Mouse (Mus musculus) neural tube, embryonic 11.5 days (tissue): ENCODE data around the gene Ank2. TPM values are rescaled to one million over a fixed set of nuclear protein-coding genes. Genes with fewer than 3 reads are reported as not detected.
A peak's percentile ranks its signal among the peaks of the same experiment; 100 is the strongest.

ENCODE experiments used
- ATAC-seq: fragments of 200-750 bp; cut with Nextera tagmentation; 2 replicates; pipeline ENCODE4 v1.8.0; 2017; ENCODE audit warnings: moderate number of reproducible peaks, mild to moderate bottlenecking, moderate TSS enrichment, moderate library complexity; ENCODE audit not compliant: insufficient read depth, low FRiP score, low TSS enrichment
- DNase-seq: peaks from one replicate; pipeline ENCODE4 v3.0.0-alpha.2; 2015; ENCODE audit warnings: low spot score
- H3K27ac ChIP-seq: fragments of 300-500 bp; sonication (generic); 2 replicates; pipeline ENCODE4 v1.5.1; 2014; ENCODE audit warnings: low read depth, mild to moderate bottlenecking, low read length
- H3K27me3 ChIP-seq: fragments of 300-500 bp; sonication (generic); 2 replicates; pipeline ENCODE4 v1.6.1; 2014; ENCODE audit warnings: mild to moderate bottlenecking, low read length, mixed read lengths; ENCODE audit not compliant: control insufficient read depth, insufficient read depth
- H3K36me3 ChIP-seq: fragments of 300-500 bp; sonication (generic); 2 replicates; pipeline ENCODE4 v1.6.1; 2014; ENCODE audit warnings: mild to moderate bottlenecking, low read length, moderate library complexity, mixed read lengths; ENCODE audit not compliant: control insufficient read depth, insufficient read depth
- H3K4me1 ChIP-seq: fragments of 300-500 bp; sonication (generic); 2 replicates; pipeline ENCODE4 v1.6.1; 2014; ENCODE audit warnings: low read length, mixed read lengths; ENCODE audit not compliant: control insufficient read depth, insufficient read depth
- H3K4me2 ChIP-seq: fragments of 300-500 bp; sonication (generic); 2 replicates; pipeline ENCODE4 v1.6.1; 2014; ENCODE audit warnings: low read depth, mild to moderate bottlenecking, moderate library complexity
- H3K4me3 ChIP-seq: fragments of 300-500 bp; sonication (generic); 2 replicates; pipeline ENCODE4 v1.5.1; 2014; ENCODE audit warnings: low read depth, low read length
- H3K9ac ChIP-seq: fragments of 300-500 bp; sonication (generic); 2 replicates; pipeline ENCODE4 v1.6.1; 2014; ENCODE audit warnings: mild to moderate bottlenecking, low read length
- H3K9me3 ChIP-seq: fragments of 300-500 bp; sonication (generic); 2 replicates; pipeline ENCODE4 v1.6.1; 2016; ENCODE audit warnings: low read length; ENCODE audit not compliant: control insufficient read depth
- WGBS: fragments of 180-500 bp; shearing (Covaris S2); extraction: QIAGEN DNeasy Blood & Tissue Kit; methylation state at CpG from one replicate; pipeline ENCODE4 v1.1.7; 2014; 5-methylcytosine and 5-hydroxymethylcytosine counted together
- polyA plus RNA-seq: library from polyadenylated mRNA; unstranded; fragments of >200 nt; fragmentation: Nextera tagmentation; extraction: Ambion mirVana; gene quantifications from 2 replicates; pipeline ENCODE4 v1.2.1, GENCODE M21; 2014

Gene Ank2
- polyA plus RNA-seq, 1 experiment from 2014 or later = 64.8 TPM

- Histone ChIP-seq H3K27me3 (no peaks in the 10 kb centered on the region), H3K4me3 (no peak overlapping the region), H3K36me3 (no peaks in the 10 kb centered on the region; the same call in 1 of the 2 replicates), H3K4me2 (no peak overlapping the region), H3K9ac (no peak overlapping the region), H3K4me1 (no peaks in the 10 kb centered on the region), H3K9me3 (no peaks in the 10 kb centered on the region), H3K27ac (no peak overlapping the region)
- ATAC-seq (peak; percentile 71; the same call in 1 of the 2 replicates), DNase-seq (peak; percentile 44)
- WGBS = 48% methylated on average over 8 of the region's 8 CpGs
Measured at GRCm38 (mm10) chr3:127012525-127012924, 486.6 kb downstream of the Ank2 start.

DNA sequence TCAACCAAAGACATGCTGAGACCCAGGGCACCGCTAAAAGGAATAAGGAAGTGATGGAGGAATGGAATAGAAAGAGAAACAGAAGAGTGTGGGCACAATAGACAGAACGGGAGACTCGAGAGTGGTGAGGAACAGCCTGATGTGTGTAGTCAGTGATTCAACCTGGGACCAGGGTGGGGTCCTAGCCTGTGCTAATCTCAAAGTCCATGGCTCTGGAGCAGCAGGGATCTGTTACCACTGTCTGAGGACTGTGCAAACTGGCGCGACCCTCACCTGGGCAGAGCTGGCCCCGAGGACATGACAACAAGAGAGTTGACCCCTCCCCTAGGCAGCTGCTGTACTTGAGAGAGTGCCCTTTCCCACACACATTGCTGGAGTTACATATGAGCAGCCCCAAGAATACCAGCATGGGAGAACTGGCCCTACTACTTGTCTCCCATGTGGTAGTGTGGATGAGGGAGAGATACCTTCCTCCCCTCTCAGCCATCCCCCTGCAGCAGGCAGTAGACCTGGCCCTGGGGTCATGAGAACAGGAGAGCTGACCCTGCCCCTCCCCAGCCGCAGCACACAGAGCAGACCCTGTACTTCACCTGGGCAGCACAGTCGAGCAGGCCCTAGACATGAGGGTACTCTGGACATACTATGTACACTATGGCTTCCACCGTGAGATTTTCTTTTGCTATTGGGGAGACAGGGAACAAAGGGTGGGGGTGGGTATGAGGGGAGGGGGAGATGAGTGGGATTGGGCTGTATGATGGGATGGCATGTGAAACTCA is 493.1 kb downstream of the Ank2 start:
- WGBS = 91% methylated on average over 9 of the region's 9 CpGs
- H3K27me3 ChIP-seq = no peaks in the 10 kb centered on the region
- H3K9ac ChIP-seq = no peak overlapping the region
- DNase-seq = no peak
- no peak overlapping the region for H3K27ac ChIP-seq
- ATAC-seq = 0 out of 2 replicates have a peak, but pooled peaks have one; percentile 25
- H3K36me3 ChIP-seq = no peaks in the 10 kb centered on the region
- H3K9me3 ChIP-seq = no peaks in the 10 kb centered on the region
- H3K4me2 ChIP-seq = no peak overlapping the region
- H3K4me3 ChIP-seq = no peak overlapping the region
- H3K4me1 ChIP-seq = no peaks in the 10 kb centered on the region

GRCm38 (mm10) chr3:127004860-127005633 is 494.1 kb downstream of the Ank2 start:
- Histone ChIP-seq H3K4me3 (no peak overlapping the region), H3K27me3 (no peaks in the 10 kb centered on the region), H3K9ac (no peak overlapping the region), H3K27ac (no peak overlapping the region), H3K4me1 (no peaks in the 10 kb centered on the region), H3K36me3 (no peaks in the 10 kb centered on the region), H3K4me2 (no peak overlapping the region), H3K9me3 (no peaks in the 10 kb centered on the region)
- ATAC-seq (no peak), DNase-seq (no peak)
- WGBS = 79% methylated on average over 9 of the region's 9 CpGs

DNA sequence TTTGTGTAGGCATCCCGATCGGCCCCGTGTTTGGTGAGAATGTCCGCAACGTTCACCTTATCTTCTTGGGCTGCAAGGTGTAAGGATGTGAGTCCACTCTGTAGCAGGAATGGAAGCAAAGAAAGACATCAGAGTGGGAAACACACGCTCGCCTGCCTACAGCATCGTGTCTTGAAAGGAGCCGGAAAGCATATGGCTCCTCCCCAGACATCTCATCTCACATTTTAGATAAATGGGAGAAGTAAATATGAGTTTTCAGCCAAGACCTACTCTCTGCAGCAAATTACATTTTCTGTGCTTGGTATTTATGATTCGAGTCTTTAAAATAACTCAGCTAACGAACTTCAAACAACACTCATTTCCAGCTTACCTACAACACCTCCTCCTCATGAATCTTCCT is 495.2 kb downstream of the Ank2 start:
- 96% methylated on average over 11 of the region's 11 CpGs for WGBS
- no peak overlapping the region for H3K4me2 ChIP-seq

DNA sequence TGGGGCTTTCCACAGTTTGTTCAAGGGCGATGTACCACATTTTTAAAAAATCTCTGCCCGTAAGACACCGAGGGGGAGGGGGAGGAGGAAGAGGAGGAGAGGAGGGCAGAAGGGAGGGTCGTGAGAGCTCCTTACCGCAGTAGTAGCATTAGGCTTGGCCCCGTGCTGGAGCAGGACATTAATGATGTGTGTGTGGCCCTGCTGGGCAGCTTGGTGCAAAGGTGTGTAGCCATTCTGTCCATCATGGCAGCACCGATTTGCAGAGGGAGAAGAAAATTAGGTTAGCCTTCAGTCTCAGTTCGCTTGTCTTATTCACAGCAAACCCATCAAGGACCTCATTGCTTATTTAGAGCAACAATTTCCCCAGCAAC is 500.4 kb downstream of the Ank2 start:
- Histone ChIP-seq H3K27ac (peak overlapping the region; percentile 83), H3K4me3 (peak overlapping the region; percentile 19), H3K36me3 (no peaks in the 10 kb centered on the region), H3K4me2 (peak overlapping the region; percentile 47), H3K9me3 (no peaks in the 10 kb centered on the region), H3K27me3 (no peaks in the 10 kb centered on the region), H3K9ac (no peak overlapping the region), H3K4me1 (peaks cover 19% of the 10 kb centered on the region)
- 4% methylated on average over 8 of the region's 8 CpGs for whole genome bisulfite sequencing
- DNase-seq = no peak
- ATAC-seq = no peak

More for the DNA sequence above, 495.2 kb downstream of the Ank2 start:
- ATAC-seq = no peak
- Histone ChIP-seq H3K9me3 (no peaks in the 10 kb centered on the region), H3K4me3 (no peak overlapping the region), H3K9ac (no peak overlapping the region), H3K27ac (no peak overlapping the region), H3K27me3 (no peaks in the 10 kb centered on the region), H3K4me1 (peaks cover 4% of the 10 kb centered on the region; the same call in 1 of the 2 replicates), H3K36me3 (no peaks in the 10 kb centered on the region)
- no peak for DNase-seq

DNA sequence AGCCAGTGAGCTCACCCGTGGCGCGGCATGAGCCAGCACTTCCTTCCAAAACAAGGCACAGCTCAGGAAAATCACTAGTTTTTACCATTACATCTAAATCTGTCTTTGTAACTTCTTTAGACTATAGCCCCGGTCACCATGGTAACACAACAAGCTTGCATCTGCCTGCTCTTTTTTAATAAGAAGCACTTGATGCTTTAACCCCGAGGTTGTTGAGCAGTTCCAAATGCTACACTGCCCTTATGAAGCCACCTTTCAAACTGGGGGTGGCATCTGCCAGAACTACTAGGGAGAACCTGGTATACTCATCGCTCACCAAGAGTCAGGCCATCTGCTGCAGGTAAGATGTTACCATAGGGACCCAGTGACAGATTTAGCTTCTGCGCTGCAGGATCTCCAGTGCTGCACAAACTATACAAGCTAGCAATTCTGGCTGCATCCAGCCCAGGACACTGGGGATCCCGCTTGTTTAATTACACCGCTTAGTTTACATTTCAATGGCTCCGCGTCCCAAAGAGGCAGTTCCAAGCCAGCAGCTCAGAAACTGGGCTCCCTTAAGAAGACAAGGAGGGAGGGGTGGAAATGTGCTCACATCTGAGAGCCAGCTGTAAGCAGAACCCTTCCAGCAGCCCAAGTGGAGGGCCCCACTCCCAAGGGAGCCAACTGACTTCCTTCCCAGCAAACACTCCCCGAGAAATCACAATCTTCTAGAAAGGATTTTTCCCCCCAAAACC is 501.0 kb downstream of the Ank2 start:
- H3K4me3 ChIP-seq = peak overlapping the region; percentile 19
- peak overlapping the region; percentile 47 for H3K4me2 ChIP-seq
- peak; percentile 72 for ATAC-seq
- peaks cover 19% of the 10 kb centered on the region for H3K4me1 ChIP-seq
- peak overlapping the region; percentile 27 for H3K9ac ChIP-seq
- H3K36me3 ChIP-seq = no peaks in the 10 kb centered on the region
- DNase-seq = peak; percentile 71
- H3K27ac ChIP-seq = peak overlapping the region; percentile 83
- 3% methylated on average over 12 of the region's 12 CpGs for WGBS
- H3K9me3 ChIP-seq = no peaks in the 10 kb centered on the region
- no peaks in the 10 kb centered on the region for H3K27me3 ChIP-seq

- Histone ChIP-seq H3K4me2 (peak overlapping the region; percentile 47), H3K9ac (peak overlapping the region; percentile 27), H3K27me3 (no peaks in the 10 kb centered on the region), H3K36me3 (no peaks in the 10 kb centered on the region), H3K4me3 (peak overlapping the region; percentile 19), H3K9me3 (no peaks in the 10 kb centered on the region), H3K4me1 (peaks cover 19% of the 10 kb centered on the region), H3K27ac (peak overlapping the region; percentile 83)
- DNase-seq (peak; percentile 51), ATAC-seq (peak; percentile 48)
- WGBS = 4% methylated on average over 17 of the region's 17 CpGs
Measured at GRCm38 (mm10) chr3:126997391-126998007, 501.7 kb downstream of the Ank2 start.

DNA sequence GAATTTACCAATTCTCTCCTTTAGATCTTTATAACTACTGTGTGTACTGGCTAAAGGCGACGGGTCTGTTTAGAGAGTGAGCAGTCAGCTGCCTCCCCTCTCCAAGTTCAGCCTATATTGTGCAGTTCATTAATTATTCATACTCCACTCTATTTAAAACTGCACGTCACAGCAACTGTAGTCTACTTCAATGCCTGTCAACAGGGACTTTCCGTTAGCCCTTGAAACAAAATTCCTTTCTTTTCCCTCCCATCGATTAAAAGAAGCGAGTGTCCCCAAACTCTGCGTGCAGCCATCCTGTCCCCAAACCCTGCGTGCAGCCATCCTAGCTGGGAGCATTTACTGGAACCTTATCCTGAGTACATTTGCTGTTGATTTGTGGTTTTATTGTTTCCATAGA is 502.4 kb downstream of the Ank2 start:
- WGBS = 49% methylated on average over 8 of the region's 8 CpGs
- H3K4me3 ChIP-seq = no peak overlapping the region
- ATAC-seq = peak; percentile 54
- H3K9me3 ChIP-seq = no peaks in the 10 kb centered on the region
- peak; percentile 34 for DNase-seq
- no peak overlapping the region for H3K9ac ChIP-seq
- H3K4me1 ChIP-seq = peaks cover 19% of the 10 kb centered on the region
- peak overlapping the region; percentile 51 for H3K27ac ChIP-seq
- H3K27me3 ChIP-seq = no peaks in the 10 kb centered on the region
- peak overlapping the region; percentile 21 for H3K4me2 ChIP-seq
- H3K36me3 ChIP-seq = no peaks in the 10 kb centered on the region
